Mouse (Mus musculus) natural killer cell, adult 2 months (primary cell): ENCODE data around the gene Tenm4.

Experiments
- DNase-seq, 2 experiments: peaks; one replicate each; pipeline ENCODE4 v3.0.0; 2022; ENCODE audit warnings: low spot score in 2 of 2

Gene Tenm4

GRCm38 (mm10) chr7:96773585-96774225, 602.7 kb downstream of the Tenm4 start:
- DNase-seq = no peak

- no peak for DNase-seq
Measured at GRCm38 (mm10) chr7:96775080-96775486, 604.0 kb downstream of the Tenm4 start.

DNA sequence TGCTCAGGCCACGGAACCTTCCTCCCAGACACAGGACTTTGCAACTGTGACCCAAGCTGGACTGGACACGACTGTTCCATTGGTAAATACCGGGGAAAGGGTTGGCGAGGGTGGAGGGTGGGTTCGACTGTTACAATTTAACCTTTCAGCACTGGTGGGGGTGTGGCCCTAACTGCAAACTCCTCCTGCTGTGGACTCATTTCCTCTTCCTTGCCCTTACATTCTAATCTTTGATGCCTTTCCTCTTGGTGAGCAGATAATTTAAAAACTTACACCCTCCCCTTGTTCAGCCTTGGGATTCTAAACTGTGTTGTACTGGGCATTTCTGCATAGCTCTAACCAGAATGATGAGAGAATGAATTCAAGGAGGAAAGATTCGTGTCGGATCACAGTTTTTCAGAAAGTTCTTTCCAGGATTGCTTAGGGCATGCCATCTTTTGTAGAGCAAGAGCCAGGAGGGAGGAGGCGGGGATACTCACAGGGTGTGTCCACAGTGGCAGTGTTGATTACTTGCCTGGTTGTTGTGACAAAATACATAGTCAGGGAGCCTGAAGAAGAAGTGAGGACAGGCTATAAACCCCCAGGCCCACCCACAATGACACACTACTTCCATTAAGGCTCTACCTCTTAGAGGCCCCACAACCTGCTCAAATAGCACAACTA, 607.0 kb downstream of the Tenm4 start:
- DNase-seq = no peak

DNA sequence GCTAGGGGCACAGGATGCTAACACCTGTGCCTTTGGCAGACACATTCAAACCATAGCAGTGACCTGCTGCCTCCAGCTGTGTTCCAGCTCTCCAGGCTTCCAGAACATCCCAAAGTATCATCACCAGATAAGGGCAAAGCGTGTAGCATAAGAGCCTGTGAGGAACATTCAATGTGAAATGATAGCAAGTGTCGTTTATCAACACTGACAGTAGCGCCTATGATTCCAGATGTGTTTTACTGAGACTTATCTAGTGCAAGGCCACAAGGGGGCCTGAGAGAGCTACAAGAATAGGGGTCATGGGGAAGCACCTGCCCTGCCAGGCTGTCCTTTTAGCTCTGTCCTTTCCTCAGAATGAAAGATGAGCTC, 607.5 kb downstream of the Tenm4 start:
- no peak for DNase-seq

DNA sequence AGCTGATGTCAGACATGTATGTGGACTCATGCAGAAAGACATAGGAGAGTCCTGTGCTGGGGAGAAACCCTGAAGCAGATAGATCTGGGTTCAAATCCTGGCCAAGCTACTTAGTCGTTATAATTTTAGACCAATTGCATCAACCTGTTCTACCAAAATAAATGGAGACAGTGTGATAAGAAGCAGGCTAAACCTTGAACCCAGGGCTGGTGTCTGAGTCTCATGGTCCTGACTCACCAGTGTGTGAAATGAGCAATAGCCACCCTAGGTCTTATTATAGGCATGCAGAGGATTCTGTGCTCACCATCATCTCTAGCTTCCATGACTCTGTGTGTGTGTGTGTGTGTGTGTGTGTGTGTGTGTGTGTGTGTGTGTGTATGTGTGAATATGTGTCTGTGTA, 609.5 kb downstream of the Tenm4 start:
- DNase-seq = no peak

DNA sequence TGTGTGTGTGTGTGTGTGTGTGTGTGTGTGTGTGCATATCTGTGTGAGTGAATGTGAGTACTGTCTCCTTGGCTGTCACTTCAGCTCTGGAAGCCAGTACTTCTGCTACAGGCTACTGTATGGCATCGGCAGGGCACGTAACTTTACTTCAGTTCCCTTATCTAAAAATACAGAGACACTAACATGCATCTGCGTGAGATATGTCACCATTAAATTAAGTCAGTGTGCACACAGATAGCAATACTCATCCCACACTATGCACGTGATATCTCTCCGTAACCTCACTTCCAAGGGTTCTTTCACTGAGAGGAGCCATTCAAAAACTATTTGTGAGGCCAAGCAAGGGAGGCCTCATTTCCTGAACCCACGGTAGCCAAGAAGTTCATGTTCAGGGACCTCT, 610.0 kb downstream of the Tenm4 start:
- no peak for DNase-seq

DNA sequence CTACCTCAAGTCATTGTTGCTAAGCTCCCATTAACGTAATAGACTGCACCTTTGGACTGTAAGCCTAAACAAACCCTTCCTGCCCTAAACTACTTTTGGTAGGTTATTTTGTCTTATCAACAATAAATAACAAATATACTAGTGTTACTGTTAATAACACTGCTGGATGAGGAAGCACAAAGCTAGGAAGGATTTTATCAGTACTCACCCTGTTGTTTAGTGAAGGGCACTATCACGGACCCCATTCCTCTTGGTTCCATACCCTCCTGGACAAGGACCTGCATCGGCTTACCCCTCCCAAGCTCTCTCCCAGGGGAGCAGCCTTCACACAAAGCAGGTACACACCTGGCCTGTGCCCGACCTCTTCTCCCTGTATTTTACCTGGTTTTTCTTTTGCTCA, 611.6 kb downstream of the Tenm4 start:
- no peak for DNase-seq

DNA sequence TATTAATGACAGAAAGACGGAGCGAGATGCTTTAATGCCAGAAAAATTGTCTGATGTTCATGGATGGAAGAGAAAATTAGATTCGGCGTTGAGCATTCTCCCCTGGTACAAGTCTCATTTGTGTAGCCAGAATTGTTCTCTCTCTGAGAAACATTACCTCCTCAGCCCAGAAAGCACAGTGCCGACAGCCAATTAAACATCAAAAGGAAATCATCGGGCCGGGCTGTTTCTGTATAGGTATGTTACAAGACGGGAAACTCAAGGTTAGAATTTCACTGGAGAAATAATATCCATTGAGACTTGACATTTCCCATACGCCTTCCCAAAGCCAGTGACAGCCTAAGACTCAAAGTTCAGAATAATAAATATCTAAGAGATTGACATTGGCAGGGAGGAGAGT, 614.8 kb downstream of the Tenm4 start:
- no peak for DNase-seq

- DNase-seq = no peak
Measured at GRCm38 (mm10) chr7:96786262-96787044, 615.4 kb downstream of the Tenm4 start.

- DNase-seq = no peak
Measured at GRCm38 (mm10) chr7:96788135-96788534, 617.1 kb downstream of the Tenm4 start.

DNA sequence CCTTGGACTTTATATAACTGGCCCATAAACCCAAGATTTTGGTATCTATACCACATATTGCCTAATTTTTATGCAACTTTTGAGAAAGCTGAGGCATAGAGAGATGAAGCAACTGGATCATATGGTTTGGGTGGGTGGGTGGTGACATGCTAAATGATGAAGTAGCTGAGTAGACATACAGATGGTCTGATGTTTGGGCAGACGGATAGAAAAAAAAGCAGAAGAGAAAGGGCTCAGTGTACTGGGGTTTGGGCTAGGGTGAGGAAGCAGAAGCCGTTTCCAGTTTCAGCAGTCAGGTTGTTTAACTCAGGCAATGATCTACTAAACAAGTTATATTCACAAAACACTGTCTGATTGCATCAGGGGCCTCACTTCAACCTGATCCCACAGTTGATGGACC, 619.3 kb downstream of the Tenm4 start:
- DNase-seq = no peak

DNA sequence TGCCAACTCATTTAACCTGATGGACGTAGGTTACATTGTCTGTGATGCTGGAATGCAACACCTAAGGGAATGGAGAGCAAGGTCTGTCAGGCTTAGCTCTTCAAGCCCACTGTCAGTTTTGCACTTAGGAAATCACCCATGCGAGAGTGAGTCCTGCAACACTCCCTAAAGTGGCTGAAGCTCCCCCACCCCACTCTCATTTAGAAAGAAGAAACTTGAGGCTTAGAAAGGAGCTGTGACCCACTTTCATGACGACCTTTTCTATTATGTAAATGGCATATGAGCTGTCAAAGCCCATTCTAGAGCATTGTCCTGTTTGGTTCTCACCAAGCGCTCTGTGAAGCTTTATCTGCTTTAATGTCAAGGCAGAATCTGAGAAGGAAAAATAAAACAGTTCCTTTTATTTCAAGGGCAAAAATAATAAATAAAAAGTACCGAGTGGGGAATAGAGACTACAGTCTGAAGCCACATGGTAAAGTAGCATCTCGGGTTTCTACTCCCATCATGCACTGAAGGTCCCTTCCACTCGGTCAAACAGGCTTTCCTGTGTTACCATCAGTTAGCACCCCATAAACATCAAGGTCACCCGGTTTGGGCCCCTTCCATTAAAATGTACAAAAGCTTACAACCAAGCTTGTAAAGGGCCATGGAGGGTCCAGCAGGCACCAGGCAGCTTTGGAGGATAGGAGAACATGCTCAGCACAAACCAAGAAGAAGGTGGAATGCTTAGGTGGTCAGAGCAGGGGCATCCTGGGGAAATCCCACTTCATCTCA, 621.6 kb downstream of the Tenm4 start:
- no peak for DNase-seq

DNA sequence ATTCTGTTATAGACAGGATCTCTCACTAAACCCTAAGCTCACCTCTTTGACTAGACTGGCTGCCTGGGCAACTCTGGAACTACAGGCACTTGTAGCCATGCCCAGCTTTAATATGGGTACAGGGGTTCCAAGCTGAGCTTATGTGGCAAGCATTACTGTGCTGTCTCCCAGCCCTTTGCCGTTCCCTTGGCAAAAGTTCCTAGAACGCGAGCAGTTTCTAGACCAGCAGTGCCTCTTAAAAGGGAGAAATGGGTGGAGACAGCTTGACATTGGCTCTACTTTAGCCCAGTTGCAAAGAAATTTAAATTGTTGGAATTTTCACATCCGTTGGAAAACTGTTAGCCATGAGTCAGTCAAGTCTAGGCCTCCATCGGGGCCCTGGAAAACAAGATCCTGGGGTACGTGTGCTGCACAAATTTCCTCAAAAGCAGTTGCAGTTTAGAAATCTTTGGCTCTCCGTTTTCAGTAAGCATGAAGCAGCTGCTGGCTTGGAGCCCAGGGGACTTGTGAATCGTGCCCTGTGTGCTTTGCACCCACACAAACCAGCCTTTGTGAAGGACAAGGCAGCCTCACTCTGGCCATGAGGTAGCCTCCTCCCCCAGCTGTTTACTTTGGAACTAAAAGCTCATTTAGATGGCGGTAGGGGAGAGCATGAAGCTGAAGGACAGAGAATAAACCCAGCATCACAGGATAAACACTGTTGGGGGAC, 625.1 kb downstream of the Tenm4 start:
- DNase-seq = no peak

DNA sequence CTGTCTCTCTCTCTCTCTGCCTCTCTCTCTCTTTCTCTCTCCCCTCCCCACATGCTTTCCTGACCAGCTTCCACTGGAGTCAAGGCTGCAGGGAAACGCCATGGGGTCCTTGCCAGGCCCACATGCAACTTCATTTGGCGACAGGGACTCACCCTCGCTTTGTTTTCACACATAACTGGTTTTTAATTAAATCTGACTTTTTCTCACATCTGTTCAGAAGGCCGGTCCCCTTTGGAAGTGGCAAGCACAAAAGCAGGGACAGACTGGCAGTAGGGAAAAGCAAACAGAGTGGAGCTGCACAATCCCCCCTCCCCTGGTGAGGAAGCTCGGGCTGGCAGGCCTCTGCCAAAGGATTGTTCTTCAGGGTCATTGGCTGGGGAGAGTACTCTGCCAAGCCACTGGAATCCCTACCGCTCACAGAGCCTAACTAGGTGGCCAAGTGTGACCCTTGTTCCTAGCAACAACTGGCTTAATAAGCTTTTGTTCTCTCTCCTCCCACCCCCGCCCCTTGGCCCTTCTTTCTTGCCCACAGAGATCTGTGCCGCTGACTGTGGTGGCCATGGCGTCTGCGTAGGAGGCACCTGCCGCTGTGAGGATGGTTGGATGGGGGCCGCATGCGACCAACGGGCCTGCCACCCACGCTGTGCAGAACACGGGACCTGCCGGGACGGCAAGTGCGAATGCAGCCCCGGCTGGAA, 625.9 kb downstream of the Tenm4 start:
- no peak for DNase-seq

DNA sequence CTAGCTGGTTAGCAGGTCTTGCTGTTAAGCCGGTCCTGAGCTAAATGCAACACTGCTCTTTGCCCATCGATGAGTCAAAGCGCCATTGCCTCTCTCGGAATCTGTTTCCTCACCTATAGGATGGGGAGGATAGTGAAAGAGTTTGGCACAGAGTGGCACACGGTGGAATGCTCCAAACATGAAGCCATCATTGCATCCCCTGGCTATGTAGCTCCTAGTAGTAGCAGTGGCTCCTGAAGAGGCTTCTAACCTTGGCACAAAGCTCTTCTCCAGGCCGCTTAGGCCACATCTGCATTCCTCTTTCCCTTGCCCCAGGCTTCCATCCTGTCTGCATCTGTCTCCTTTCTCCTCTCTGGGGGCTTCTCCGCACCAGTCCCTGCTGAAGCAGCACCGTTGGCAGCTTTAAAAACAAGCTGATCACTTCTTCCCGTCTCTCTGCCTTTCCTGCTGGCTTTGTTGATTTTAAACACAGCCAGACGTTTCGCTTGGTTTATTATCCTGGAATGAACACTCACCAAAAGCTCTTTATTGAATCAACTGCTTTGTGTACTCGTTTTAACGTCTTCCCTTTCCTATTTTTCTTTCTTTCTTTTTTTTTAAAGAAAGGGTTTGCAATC, 626.8 kb downstream of the Tenm4 start:
- no peak for DNase-seq

- DNase-seq = no peak
Measured at GRCm38 (mm10) chr7:96799816-96800215, 628.8 kb downstream of the Tenm4 start.

DNA sequence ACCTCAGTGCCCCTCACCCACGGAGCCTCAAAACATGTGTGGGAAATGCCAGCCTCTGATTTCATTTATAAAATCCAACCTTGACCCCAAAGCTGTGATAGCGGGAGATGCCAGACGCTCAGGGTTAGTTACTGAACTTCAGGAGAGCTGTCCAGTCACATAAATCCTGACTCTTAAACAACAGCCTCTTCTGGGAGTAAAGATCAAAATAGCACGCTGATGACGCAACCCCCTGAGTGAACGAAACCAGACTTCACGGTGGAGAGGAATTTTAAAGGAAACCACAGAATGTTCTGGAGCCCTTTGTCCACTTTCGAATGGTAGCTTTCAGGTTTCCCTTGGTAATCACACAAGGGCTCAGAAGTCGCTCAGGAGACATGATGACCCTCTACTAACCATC, 630.3 kb downstream of the Tenm4 start:
- DNase-seq = no peak

DNA sequence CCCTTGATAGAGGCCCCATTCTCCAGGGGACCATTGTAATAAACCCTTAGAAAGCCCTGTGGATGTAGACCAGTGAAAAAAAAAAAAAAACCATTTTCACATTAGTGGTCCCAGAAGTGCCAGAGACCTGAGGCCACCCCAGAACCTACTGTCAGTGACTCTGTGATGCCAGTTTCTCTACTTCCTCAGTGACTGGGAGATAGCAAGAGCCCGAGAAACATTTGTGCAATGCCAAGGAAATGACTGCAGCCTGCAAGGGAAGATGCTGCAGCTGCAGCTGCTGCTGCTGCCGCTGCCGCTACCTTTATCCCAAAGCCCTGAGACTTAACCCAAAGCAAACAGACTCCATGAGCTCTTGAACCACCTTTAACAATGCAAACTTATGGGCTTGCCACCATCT, 631.2 kb downstream of the Tenm4 start:
- no peak for DNase-seq

- DNase-seq = no peak
Measured at GRCm38 (mm10) chr7:96806561-96806960, 635.5 kb downstream of the Tenm4 start.

DNA sequence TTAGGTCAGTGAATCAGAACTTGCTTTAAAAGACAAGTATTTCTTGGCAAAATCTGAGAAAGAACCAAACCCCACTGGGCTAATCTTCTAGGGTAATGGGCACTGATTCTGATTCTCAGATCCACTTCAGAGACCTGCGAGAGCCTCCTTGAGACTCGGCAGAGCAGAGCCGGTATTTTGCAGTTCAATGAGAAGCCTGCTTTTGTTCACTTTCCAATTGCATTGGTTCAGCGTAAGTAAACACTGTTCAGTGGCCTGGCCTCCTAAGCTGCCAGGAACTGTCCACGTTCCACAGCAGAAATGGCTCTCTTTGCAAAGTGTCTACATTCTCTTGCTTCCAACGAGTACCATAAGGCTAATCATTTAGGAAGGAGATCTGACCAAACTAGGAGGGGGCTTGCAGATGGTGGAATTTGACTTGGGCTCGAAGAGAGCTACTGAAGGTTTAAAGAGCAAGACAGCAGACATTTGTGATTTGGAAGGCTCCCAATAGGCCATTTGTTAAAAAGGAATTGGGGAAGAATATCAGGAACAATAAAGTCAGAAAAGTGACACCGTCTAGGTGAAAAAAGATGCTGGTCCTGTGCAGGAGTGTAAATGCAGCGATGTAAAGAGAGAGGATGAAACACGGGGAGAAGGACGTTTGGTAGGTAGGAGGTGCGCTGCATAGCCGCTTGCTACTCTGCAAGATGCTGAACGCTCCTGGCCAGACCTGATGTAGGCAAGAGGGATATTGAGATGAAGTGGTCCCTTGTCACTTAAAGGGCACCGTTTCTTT, 636.4 kb downstream of the Tenm4 start:
- no peak for DNase-seq
